In the genomic region with DNA sequence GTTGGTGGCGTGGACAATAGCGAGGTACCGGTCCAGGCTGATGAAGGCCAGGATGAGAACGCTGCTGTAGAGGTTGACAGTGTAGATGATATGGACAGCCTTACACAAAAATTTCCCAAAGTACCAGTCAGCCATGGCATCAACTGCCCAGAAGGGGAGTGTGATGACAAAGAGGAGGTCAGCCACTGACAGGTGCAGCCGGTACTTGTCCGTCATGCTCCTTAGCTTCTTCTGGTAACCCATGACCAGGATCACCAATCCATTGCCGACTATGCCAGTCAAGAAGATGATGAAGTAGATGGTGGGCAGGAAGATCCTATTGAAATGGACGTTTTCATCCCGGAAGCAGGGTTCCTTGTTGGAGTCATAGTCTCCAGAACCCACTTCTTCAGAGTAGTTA, we compare ENCODE assay signal across 11 mouse cellular contexts. TPM values are rescaled to one million over a fixed set of nuclear protein-coding genes. Genes with fewer than 3 reads are reported as not detected.
DNase-seq lines count a peak whose midpoint lies in the region; ATAC-seq lines count a peak whose summit lies in the region.
"Had no signal": no experiment of that assay in that cellular context is flagged by ENCODE, and none has a peak within 500 bp of the region (broad histone marks: within the 10 kb centered on the region; RNA-seq: fewer than 3 reads in every experiment).

No protein-coding gene starts in this region.

- WGBS in liver, embryonic 16.5 days (ENCODE audit: insufficient replicate concordance), result 75% methylated on average over 9 of the region's 9 CpGs
- WGBS in liver, embryonic 11.5 days, result 87% methylated on average over 9 of the region's 9 CpGs
- 88% methylated on average over 9 of the region's 9 CpGs for WGBS in embryonic facial prominence, embryonic 15.5 days
- 48% methylated on average over 9 of the region's 9 CpGs for WGBS in hindbrain, embryonic 13.5 days
- WGBS in neural tube, embryonic 14.5 days, result 62% methylated on average over 9 of the region's 9 CpGs

- H3K4me3 ChIP-seq in liver, embryonic 16.5 days (ENCODE audit: low read depth, low read length), result no peak overlapping the region; the same call in 1 of the 2 replicates
- no peak overlapping the region for H3K4me3 ChIP-seq in liver, embryonic 11.5 days (ENCODE audit: low read depth, low read length)
- peak overlapping the region; percentile 58; the same call in 1 of the 2 replicates for H3K4me3 ChIP-seq in embryonic facial prominence, embryonic 15.5 days (replicated peaks)
- peak overlapping the region; percentile 69 for H3K4me3 ChIP-seq in hindbrain, embryonic 13.5 days
- H3K4me3 ChIP-seq in neural tube, embryonic 14.5 days (ENCODE audit: low read depth, low read length), result peak overlapping the region; percentile 56

- no peak overlapping the region for H3K27ac ChIP-seq in liver, embryonic 16.5 days (ENCODE audit: low read length)
- no peak overlapping the region for H3K27ac ChIP-seq in liver, embryonic 11.5 days (ENCODE audit: low read depth, low read length)
- no peak overlapping the region for H3K27ac ChIP-seq in embryonic facial prominence, embryonic 15.5 days (replicated peaks)
- peak overlapping the region; percentile 75 for H3K27ac ChIP-seq in hindbrain, embryonic 13.5 days
- no peak overlapping the region for H3K27ac ChIP-seq in neural tube, embryonic 14.5 days (ENCODE audit: low read depth, low read length)

- no peaks in the 10 kb centered on the region for H3K36me3 ChIP-seq in liver, embryonic 16.5 days (ENCODE audit: control insufficient read depth, insufficient read depth)
- no peaks in the 10 kb centered on the region for H3K36me3 ChIP-seq in liver, embryonic 11.5 days (ENCODE audit: control insufficient read depth, insufficient read depth, low read length)
- H3K36me3 ChIP-seq in embryonic facial prominence, embryonic 15.5 days, result no peaks in the 10 kb centered on the region
- H3K36me3 ChIP-seq in hindbrain, embryonic 13.5 days, result peaks cover 3% of the 10 kb centered on the region; the same call in 1 of the 2 replicates
- H3K36me3 ChIP-seq in neural tube, embryonic 14.5 days (ENCODE audit: control insufficient read depth, insufficient read depth, low read length), result no peaks in the 10 kb centered on the region
- H3K36me3 ChIP-seq: G1E had no signal

- no peak overlapping the region for H3K9ac ChIP-seq in liver, embryonic 16.5 days (ENCODE audit: low read depth, low read length)
- H3K9ac ChIP-seq in liver, embryonic 11.5 days (ENCODE audit: low read depth, low read length), result no peak overlapping the region
- H3K9ac ChIP-seq in embryonic facial prominence, embryonic 15.5 days, result no peak overlapping the region
- peak overlapping the region; percentile 88 for H3K9ac ChIP-seq in hindbrain, embryonic 13.5 days
- H3K9ac ChIP-seq in neural tube, embryonic 14.5 days (replicated peaks; ENCODE audit: low read depth, low read length), result no peak overlapping the region

- peaks cover 52% of the 10 kb centered on the region for H3K27me3 ChIP-seq in liver, embryonic 16.5 days (ENCODE audit: control insufficient read depth, insufficient read depth, low read depth, low read length)
- peaks cover 53% of the 10 kb centered on the region for H3K27me3 ChIP-seq in liver, embryonic 11.5 days (replicated peaks; ENCODE audit: control insufficient read depth, insufficient read depth, low read length)
- H3K27me3 ChIP-seq in embryonic facial prominence, embryonic 15.5 days, result peaks cover 14% of the 10 kb centered on the region
- H3K27me3 ChIP-seq in hindbrain, embryonic 13.5 days, result no peaks in the 10 kb centered on the region
- no peaks in the 10 kb centered on the region for H3K27me3 ChIP-seq in neural tube, embryonic 14.5 days (ENCODE audit: control insufficient read depth, insufficient read depth, low read length)

- H3K4me1 ChIP-seq in liver, embryonic 16.5 days (ENCODE audit: control insufficient read depth, low read depth, low read length), result peaks cover 3% of the 10 kb centered on the region
- H3K4me1 ChIP-seq in liver, embryonic 11.5 days (replicated peaks; ENCODE audit: control insufficient read depth, insufficient read depth, low read length), result peaks cover 5% of the 10 kb centered on the region; the same call in 1 of the 2 replicates
- H3K4me1 ChIP-seq in embryonic facial prominence, embryonic 15.5 days, result peaks cover 24% of the 10 kb centered on the region
- peaks cover 66% of the 10 kb centered on the region for H3K4me1 ChIP-seq in hindbrain, embryonic 13.5 days (replicated peaks)
- peaks cover 13% of the 10 kb centered on the region for H3K4me1 ChIP-seq in neural tube, embryonic 14.5 days (ENCODE audit: control insufficient read depth, insufficient read depth, low read length)

- ATAC-seq in liver, embryonic 16.5 days (ENCODE audit: low read depth), result no peak
- ATAC-seq in liver, embryonic 11.5 days (replicated peaks; ENCODE audit: low FRiP score), result no peak
- ATAC-seq in embryonic facial prominence, embryonic 15.5 days (ENCODE audit: insufficient number of reproducible peaks, low FRiP score, low TSS enrichment, low read depth), result no peak
- no peak for ATAC-seq in hindbrain, embryonic 13.5 days (ENCODE audit: low FRiP score)
- ATAC-seq in neural tube, embryonic 14.5 days (ENCODE audit: low read depth), result no peak
- ATAC-seq: intestine, postnatal 0 days had no signal

- peak overlapping the region; percentile 3; the same call in 1 of the 2 replicates for H3K4me2 ChIP-seq in liver, embryonic 16.5 days (ENCODE audit: low read depth, low read length)
- H3K4me2 ChIP-seq in liver, embryonic 11.5 days, result no peak overlapping the region
- H3K4me2 ChIP-seq in embryonic facial prominence, embryonic 15.5 days (replicated peaks), result peak overlapping the region; percentile 88; the same call in 1 of the 2 replicates
- peak overlapping the region; percentile 95 for H3K4me2 ChIP-seq in hindbrain, embryonic 13.5 days
- peak overlapping the region; percentile 36 for H3K4me2 ChIP-seq in neural tube, embryonic 14.5 days (ENCODE audit: low read depth, low read length)

- H3K9me3 ChIP-seq in liver, embryonic 16.5 days (replicated peaks; ENCODE audit: control insufficient read depth, low read length), result no peaks in the 10 kb centered on the region
- no peaks in the 10 kb centered on the region for H3K9me3 ChIP-seq in liver, embryonic 11.5 days (ENCODE audit: control insufficient read depth, low read length)
- H3K9me3 ChIP-seq in embryonic facial prominence, embryonic 15.5 days (replicated peaks), result no peaks in the 10 kb centered on the region
- no peaks in the 10 kb centered on the region for H3K9me3 ChIP-seq in hindbrain, embryonic 13.5 days
- H3K9me3 ChIP-seq in neural tube, embryonic 14.5 days (ENCODE audit: control insufficient read depth, low read length), result no peaks in the 10 kb centered on the region

- no peak for DNase-seq in liver, embryonic 11.5 days (ENCODE audit: low spot score)
- no peak for DNase-seq in cerebellum, adult 11-12 months
- DNase-seq in cerebellum, postnatal 36 days, result no peak
- DNase-seq: left cerebral cortex, postnatal 4 days; right cerebral cortex, postnatal 4 days had no signal

RNA-seq across cellular contexts. Expression of gene Cxcr4, which starts 2.6 kb away (rescaled TPM):
- polyA plus RNA-seq in liver, embryonic 16.5 days (2015; fragmentation: Nextera tagmentation; extraction: Ambion mirVana), result 2.5 TPM in 2 replicates
- polyA plus RNA-seq in liver, embryonic 11.5 days (2014; fragmentation: Nextera tagmentation; extraction: Ambion mirVana), result 0.97 and 1.3 TPM in 2 replicates
- polyA plus RNA-seq in embryonic facial prominence, embryonic 15.5 days (2015; fragmentation: Nextera tagmentation; extraction: Ambion mirVana), result 5.8 TPM in 2 replicates
- polyA plus RNA-seq in hindbrain, embryonic 13.5 days (2015; fragmentation: Nextera tagmentation; extraction: Ambion mirVana), result 15.4 and 15.5 TPM in 2 replicates
- polyA plus RNA-seq in neural tube, embryonic 14.5 days (2014; fragmentation: Nextera tagmentation; extraction: Ambion mirVana), result 5.6 and 6.8 TPM in 2 replicates
- polyA plus RNA-seq: G1E had no signal

Comparison
In these comparisons a context has a peak if more than half of its experiments do, and no peak if none do; other contexts are left out.
1. H3K4me3 ChIP-seq: peak in embryonic facial prominence, embryonic 15.5 days (single experiment), hindbrain, embryonic 13.5 days (single experiment) and neural tube, embryonic 14.5 days (single experiment); none in liver, embryonic 16.5 days (single experiment) and liver, embryonic 11.5 days (single experiment).